Mouse (Mus musculus) retina, postnatal 1 day (tissue): Measurements from ENCODE around the gene Klf12.
A peak's percentile ranks its signal among the peaks of the same experiment; 100 is the strongest.

Experiments used
- DNase-seq: peaks from one replicate; pipeline ENCODE4 v3.0.0-alpha.2; 2012

The Klf12 gene

GRCm38 (mm10) chr14:100126126-100126525, 158.4 kb downstream of the Klf12 start:
- DNase-seq, result no peak

DNA sequence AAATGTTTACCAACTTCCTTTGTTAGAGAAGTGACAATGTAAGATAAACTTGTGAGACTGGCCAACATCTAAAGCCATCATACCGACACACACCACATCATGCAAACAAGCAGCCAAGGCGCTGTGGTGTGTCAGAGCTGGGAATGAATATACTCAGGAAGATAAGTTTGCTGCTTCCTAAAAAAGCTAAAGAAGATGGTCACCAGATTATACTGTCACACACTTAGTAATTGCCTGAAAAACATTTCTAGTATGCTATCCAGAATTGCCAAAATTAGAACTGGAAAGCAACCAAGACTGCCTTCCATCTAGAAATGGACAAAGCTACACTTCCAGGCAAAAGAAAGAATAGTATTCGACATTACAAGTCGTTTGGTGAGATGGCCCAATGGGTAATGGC, 163.4 kb downstream of the Klf12 start:
- no peak for DNase-seq

DNA sequence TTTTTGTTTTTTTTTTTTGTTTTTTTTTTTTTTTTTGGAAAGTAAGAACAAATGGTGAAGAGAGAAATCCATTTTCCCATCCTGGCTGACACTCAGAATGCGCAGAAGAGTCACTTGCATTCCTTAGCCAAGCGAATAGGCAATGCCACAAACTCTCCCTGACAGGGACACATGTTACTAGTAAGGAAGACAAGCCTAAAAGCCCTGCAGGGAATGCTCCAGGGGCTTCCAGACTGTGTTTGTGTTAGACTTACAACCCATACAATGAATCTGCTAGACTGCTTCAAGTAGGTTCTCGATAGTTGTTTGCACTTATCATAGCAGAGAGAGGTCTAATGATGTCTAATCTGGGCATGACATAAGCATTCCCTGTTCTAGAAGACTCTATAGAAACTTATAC, 164.6 kb downstream of the Klf12 start:
- DNase-seq, result peak; percentile 69

GRCm38 (mm10) chr14:100113419-100113818, 171.1 kb downstream of the Klf12 start:
- no peak for DNase-seq

- DNase-seq, result no peak
These were observed 172.7 kb downstream of the Klf12 start for GRCm38 (mm10) chr14:100111735-100112134.

GRCm38 (mm10) chr14:100109563-100109962, 174.9 kb downstream of the Klf12 start:
- DNase-seq, result peak; percentile 45

DNA sequence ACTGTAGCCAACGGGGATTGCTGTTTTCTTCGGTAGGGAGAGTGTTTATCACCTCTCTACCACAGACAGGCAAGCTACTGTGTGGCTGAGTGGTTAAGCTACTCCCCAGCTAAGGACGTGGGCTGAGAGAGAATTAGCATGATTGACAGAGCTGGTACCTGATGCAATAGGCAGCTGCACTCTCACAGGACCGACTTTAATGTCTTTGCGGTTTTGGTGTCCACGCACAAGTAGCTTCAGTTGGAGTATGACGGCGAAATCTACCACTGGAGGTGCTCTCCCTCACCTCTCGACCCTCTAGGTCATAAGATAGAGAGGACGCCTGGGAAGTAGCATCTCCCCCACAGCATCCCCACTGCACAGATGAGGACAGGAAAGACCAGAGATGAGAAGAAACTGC, 178.9 kb downstream of the Klf12 start:
- no peak for DNase-seq

DNA sequence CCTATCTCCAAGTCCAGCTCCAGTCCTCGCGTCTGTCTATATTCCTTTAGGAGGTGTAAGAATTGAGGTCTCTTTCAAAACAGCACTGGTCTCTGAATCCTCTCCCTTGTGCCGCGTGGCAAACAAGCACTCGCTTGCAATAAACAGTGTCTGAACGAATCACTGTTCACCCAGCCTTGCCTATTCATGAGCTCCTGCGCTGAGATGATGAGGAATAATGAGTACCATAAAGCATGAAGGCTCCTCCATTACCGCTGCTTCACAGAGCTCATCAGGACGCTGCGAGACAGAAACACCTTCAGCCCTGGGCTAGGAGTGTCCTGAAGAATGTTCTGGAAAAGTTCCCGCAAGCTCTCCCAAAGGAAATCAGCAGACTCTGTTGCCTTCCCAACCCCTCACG, 179.7 kb downstream of the Klf12 start:
- DNase-seq, result peak; percentile 63

GRCm38 (mm10) chr14:100103818-100104217, 180.7 kb downstream of the Klf12 start:
- no peak for DNase-seq

- DNase-seq, result no peak
These were observed 187.0 kb downstream of the Klf12 start for GRCm38 (mm10) chr14:100097208-100098189.

DNA sequence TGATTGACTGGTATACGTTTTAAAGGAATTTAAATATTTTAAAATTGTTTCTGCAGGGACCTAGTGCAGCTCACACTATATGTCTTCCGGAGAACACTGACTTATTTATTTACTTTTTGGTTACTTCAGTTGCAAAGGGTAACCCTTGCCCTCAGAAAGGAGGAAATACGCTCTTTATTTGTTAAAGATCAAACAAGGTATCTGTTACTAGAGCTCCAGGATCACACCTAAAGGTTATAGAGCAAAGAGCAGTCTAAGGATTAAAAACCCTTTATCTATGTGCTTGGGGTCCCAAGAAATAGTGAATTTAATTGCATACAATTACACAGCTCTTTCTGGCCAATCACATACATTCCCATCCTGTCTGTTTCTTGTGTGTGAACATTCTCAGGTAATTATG, 188.7 kb downstream of the Klf12 start:
- DNase-seq, result no peak

DNA sequence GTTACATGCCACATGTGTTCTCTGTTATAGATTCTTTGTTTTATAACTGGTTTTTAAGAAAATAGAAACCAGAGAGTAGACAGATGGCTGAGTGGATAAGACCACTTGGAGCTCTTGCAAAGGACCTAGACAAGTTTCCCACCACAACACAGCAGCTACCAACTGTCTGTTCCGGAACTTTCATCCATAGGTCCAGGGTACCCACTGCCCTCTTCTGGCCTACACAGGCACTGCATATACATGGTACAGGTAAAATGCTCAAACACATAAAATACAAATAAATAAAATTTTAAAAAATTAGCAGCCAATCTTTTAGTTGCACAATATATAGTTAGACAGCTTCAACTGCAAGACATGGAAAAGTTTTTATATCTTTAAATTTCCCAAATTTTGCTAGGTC, 194.0 kb downstream of the Klf12 start:
- no peak for DNase-seq

- no peak for DNase-seq
These were observed 204.9 kb downstream of the Klf12 start for GRCm38 (mm10) chr14:100079620-100080019.

GRCm38 (mm10) chr14:100072431-100073195, 211.9 kb downstream of the Klf12 start:
- no peak for DNase-seq

GRCm38 (mm10) chr14:100069543-100070090, 214.9 kb downstream of the Klf12 start:
- no peak for DNase-seq

- peak; percentile 79 for DNase-seq
These were observed 215.8 kb downstream of the Klf12 start for GRCm38 (mm10) chr14:100068715-100069114.

DNA sequence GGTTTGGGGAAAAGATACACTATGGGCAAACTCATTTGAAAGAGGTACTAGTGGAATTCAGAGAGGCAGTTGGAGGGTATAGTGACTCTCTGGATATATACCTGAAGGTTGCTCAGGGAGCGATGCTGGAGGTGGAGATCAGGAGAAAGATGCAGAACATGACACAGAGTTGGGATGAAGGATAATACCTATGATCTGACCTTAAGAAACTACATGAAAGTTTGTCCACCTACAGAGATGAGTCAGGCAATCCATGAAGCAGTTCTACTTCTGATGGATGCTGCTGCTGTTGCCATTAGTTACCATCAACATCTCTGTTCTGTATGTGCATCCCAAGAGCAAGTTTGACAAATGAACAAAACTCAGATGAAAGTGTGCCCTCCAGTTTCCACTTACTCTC, 222.0 kb downstream of the Klf12 start:
- no peak for DNase-seq

DNA sequence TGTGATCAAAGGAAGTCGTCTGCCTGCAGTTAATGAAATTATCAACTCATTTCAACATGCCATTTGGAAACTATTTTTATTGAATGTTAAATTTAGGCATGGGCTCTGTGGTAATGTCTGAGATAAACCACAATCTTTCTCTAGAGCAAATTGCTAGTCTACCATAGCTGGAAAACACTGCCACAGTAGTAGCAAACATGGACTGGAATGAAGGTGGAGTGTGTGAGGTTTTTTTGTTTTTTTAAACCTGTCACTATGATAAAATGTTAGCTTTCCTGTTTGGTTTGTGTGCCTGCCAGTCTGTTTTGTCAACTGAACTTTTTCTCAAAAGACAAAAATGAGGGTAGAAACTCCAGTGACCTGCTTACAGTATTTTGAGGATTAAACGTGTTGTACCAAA, 230.3 kb downstream of the Klf12 start:
- DNase-seq, result no peak

DNA sequence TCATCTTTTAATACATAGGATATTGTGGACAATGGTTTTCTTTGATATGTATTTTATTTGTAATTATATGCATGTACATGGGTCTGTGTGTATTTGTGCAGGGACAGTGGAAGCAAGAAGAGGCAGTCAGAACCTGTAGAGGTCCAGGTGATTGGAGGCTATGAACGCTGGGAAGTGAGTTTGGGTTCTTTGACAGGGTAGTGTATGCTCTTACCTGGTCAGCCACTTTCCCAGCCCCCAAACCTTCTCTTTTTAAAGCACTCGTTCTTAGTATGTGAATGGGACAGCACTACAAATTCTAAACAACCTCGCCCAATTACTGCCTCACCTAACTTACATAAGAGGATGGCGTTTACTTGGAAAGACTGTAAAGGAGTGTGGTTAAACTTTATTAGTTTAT, 231.0 kb downstream of the Klf12 start:
- DNase-seq, result no peak

GRCm38 (mm10) chr14:100052876-100053275, 231.6 kb downstream of the Klf12 start:
- DNase-seq, result no peak

DNA sequence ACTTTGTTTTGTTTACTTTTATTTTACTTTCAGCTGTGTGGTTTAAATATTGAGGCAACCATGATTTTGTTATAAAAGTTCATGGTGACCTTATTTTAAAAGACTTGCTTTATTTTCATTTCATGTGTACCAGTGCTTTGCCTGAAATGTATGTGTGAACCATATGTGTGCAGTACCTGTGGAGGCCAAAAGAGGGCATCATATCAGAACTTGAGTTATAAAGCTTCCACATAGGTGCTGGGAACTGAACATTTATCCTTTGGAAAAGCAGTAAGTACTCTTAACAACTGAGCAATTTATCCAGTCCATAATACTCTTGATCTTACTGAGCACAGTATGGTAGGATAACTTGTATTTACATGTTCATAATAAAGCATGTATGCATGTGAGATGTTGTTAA, 239.0 kb downstream of the Klf12 start:
- DNase-seq, result no peak

DNA sequence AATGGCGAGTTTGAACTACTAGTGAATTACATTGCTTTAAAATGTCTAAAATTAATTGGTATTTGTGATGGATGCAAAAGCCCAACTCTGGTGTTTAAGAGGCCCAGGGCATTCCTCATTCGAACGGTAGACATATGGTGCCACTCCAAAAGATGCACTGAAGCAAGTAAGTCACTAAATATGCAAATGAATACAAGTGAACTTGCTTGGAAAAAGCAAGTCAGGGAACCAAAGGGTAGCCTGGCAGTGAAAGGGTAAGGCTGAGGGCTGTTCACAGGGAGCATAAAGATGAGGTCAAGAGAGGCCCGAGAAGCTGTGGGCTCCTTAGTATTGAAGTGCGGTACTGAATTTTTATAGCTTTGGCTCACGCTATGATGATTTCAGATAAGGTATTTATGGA, 242.7 kb downstream of the Klf12 start:
- DNase-seq, result no peak

DNA sequence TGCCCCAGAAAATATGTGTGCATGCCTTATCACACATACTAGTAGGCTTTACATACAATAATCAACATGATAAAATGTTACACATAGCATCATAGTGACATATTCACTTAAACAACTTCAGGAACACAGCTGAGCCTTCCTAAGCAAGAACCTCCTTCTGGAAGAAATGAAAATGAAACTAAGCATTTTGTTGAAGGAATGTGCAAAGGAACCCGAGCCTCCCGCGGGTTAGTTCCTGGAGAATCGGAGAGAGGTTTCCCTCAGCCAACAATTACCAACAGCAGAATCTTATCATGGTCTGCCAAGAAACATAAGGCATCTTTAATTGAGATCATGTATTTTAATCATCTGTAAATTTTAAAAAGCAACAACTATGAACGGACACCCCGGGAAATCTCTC, 257.8 kb downstream of the Klf12 start:
- DNase-seq, result no peak

GRCm38 (mm10) chr14:100017219-100017618, 267.3 kb downstream of the Klf12 start:
- no peak for DNase-seq
